Mouse (Mus musculus) liver, embryonic 12.5 days (tissue): ENCODE results near the gene Klc1. TPM values are rescaled to one million over a fixed set of nuclear protein-coding genes. Genes with fewer than 3 reads are reported as not detected.

Source experiments
- ATAC-seq: fragments of 200-750 bp; cut with Nextera tagmentation; 2 replicates; pipeline ENCODE4 v1.8.0; 2017; ENCODE audit warnings: moderate number of reproducible peaks, mild to moderate bottlenecking, moderate library complexity
- H3K27ac ChIP-seq: fragments of 300-500 bp; sonication (generic); 2 replicates; pipeline ENCODE4 v1.5.1; 2016; ENCODE audit warnings: mild to moderate bottlenecking
- H3K27me3 ChIP-seq: fragments of 300-500 bp; sonication (generic); replicated peaks from 2 replicates; pipeline ENCODE4 v1.6.1; 2016; ENCODE audit warnings: mild to moderate bottlenecking, moderate library complexity
- H3K36me3 ChIP-seq: fragments of 300-500 bp; sonication (generic); 2 replicates; pipeline ENCODE4 v1.6.1; 2016; ENCODE audit warnings: mild to moderate bottlenecking, moderate library complexity
- H3K4me1 ChIP-seq: fragments of 300-500 bp; sonication (generic); 2 replicates; pipeline ENCODE4 v1.6.1; 2016
- H3K4me2 ChIP-seq: fragments of 300-500 bp; sonication (generic); 2 replicates; pipeline ENCODE4 v1.6.1; 2016; ENCODE audit warnings: mild to moderate bottlenecking, moderate library complexity
- H3K4me3 ChIP-seq: fragments of 300-500 bp; sonication (generic); 2 replicates; pipeline ENCODE4 v1.5.1; 2016; ENCODE audit warnings: mild to moderate bottlenecking, moderate library complexity
- H3K9ac ChIP-seq: fragments of 300-500 bp; sonication (generic); 2 replicates; pipeline ENCODE4 v1.6.1; 2016; ENCODE audit warnings: mild to moderate bottlenecking, moderate library complexity
- H3K9me3 ChIP-seq: fragments of 300-500 bp; sonication (generic); replicated peaks from 2 replicates; pipeline ENCODE4 v1.6.1; 2016; ENCODE audit warnings: mild to moderate bottlenecking, moderate library complexity
- WGBS: fragments of 180-500 bp; shearing (Covaris S2); methylation state at CpG from one replicate; pipeline ENCODE4 v1.1.7; 2016; ENCODE audit not compliant: insufficient replicate concordance; 5-methylcytosine and 5-hydroxymethylcytosine counted together
- polyA plus RNA-seq: library from polyadenylated mRNA; unstranded; fragments of >200 nt; fragmentation: Nextera tagmentation; extraction: Ambion mirVana; gene quantifications from 2 replicates; pipeline ENCODE4 v1.2.1, GENCODE M21; 2016

The Klc1 gene
- polyA plus RNA-seq, 1 experiment from 2014 or later = 35.6 TPM

DNA sequence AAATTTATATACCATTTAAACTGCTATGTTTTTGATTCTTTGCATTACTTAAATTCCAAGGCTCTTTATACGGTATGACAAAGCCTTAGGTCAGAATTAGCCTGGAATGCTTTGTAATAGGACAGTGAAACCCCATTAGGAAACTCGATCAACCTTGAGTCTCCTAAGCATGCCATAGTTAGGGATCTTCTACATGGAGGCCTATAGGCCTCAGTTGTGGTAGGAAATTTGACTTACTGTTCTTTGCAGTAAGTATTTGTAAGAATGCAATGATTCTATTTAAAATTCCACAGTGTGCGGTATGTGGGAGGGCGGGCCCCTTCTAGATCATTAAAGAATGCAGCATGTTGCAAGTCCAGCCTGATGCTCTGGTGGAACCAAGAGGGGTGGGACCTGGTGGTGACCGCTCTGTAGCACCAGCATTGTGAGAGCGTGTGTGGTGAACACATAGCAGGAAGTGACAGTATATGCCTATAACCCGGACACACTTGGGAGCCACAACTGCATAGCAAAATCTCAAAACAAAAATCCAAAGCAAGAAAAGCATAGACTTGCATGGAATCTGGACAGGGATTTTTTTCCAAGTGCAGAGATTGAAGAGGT lies 1.8 kb downstream of the Klc1 start:
- Histone ChIP-seq H3K4me1 (peaks cover 58% of the 10 kb centered on the region), H3K27me3 (peaks cover 19% of the 10 kb centered on the region), H3K27ac (no peak overlapping the region), H3K4me2 (peak overlapping the region; percentile 99), H3K36me3 (peaks cover 20% of the 10 kb centered on the region), H3K9me3 (no peaks in the 10 kb centered on the region), H3K9ac (0 out of 2 replicates have a peak overlapping the region, but pooled peaks have one; percentile 88), H3K4me3 (peak overlapping the region; percentile 7; the same call in 1 of the 2 replicates)
- no peak for ATAC-seq
- 76% methylated on average over 7 of the region's 7 CpGs for WGBS

DNA sequence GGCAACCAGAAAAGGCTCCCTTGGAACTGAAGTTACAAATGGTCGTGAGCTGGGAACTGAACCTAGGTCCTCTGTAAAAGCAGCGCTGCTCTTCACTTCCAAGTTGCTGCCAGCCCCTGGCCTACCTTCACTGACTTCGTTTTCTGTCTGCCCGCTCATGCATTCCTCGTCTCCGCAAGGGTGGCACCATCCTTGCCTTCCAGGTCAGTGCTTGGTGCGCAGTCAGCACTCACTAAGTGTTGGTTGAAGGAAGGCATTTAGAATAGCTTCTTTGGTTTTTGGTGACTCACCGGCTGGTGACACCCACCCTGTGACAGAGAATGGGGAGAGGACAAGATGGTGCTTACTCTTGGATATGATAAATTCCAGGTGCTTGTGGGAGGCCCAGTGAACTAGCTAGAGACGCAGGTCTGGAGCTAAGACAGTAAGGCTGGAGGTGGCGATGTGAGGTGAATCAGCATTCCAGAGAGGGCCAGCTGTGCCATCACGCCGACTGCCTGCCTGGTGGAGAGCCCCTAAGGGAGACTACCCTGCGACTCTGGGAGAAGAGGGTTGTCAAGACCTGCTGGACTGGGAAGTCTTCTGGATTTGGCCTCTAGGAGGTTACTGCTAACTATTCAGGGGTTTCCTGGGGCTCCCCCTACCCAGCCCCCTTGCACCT lies 4.1 kb downstream of the Klc1 start:
- 89% methylated on average over 13 of the region's 13 CpGs for WGBS
- peaks cover 73% of the 10 kb centered on the region for H3K4me1 ChIP-seq
- peaks cover 20% of the 10 kb centered on the region for H3K36me3 ChIP-seq
- no peak overlapping the region for H3K4me2 ChIP-seq
- no peaks in the 10 kb centered on the region for H3K27me3 ChIP-seq
- no peak for ATAC-seq
- no peak overlapping the region for H3K9ac ChIP-seq
- no peak overlapping the region for H3K4me3 ChIP-seq
- H3K9me3 ChIP-seq = no peaks in the 10 kb centered on the region
- no peak overlapping the region for H3K27ac ChIP-seq

DNA sequence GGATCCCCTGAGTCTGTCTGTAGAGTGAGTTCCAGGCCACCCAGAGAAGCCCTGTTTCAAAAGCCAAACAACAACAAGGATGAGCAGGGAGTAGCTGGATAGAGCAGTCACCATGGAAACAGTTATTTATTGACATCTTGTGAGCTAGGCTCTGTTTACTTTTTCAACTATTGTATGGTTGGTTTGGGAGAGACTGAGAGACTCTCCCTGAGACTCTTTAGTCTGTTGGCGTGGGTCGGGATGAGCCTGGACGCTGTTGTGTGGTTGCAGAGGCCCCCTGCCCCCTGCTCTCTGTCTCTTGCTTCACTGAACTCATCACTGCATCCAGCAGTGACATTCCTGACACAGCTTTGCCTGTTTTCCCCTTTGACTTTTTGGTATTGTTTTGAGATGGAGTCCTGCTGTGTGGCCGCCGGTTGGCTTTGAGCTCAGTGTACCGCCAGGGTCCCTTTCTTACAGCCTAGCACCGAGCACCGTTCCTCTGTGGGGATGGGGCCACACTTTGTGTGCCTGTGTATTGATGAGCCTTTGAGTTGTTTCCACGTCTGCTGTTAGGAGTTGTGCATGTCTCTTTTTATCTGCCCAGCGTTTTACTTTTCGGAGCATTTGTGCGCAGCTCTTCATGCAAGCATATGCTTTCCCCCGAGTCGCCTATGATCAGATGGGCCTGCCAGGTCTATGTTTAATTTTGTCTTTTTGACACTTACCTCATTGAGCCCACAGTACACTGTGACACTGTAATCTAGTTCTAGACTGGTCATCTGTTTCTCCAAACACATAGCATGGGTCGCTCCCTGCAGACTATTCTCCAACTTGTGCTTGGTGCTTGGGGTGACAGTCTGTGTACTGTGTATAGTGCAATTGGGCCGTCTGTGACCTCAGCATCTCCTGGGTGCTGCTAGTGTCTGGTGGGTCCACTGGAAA lies 7.9 kb downstream of the Klc1 start:
- no peak overlapping the region for H3K9ac ChIP-seq
- H3K4me2 ChIP-seq = no peak overlapping the region
- no peaks in the 10 kb centered on the region for H3K27me3 ChIP-seq
- peaks cover 30% of the 10 kb centered on the region for H3K36me3 ChIP-seq
- peaks cover 57% of the 10 kb centered on the region for H3K4me1 ChIP-seq
- 77% methylated on average over 16 of the region's 16 CpGs for WGBS
- no peak for ATAC-seq
- H3K27ac ChIP-seq = no peak overlapping the region
- H3K4me3 ChIP-seq = no peak overlapping the region
- no peaks in the 10 kb centered on the region for H3K9me3 ChIP-seq

GRCm38 (mm10) chr12:111768322-111768928 lies 9.8 kb downstream of the Klc1 start:
- Histone ChIP-seq H3K9ac (no peak overlapping the region), H3K27ac (no peak overlapping the region), H3K27me3 (no peaks in the 10 kb centered on the region), H3K36me3 (peaks cover 33% of the 10 kb centered on the region), H3K9me3 (no peaks in the 10 kb centered on the region), H3K4me2 (no peak overlapping the region), H3K4me1 (peaks cover 39% of the 10 kb centered on the region), H3K4me3 (no peak overlapping the region)
- ATAC-seq = no peak
- 80% methylated on average over 10 of the region's 10 CpGs for WGBS

- Histone ChIP-seq H3K27ac (no peak overlapping the region), H3K9ac (no peak overlapping the region)
These were observed 10.7 kb downstream of the Klc1 start for GRCm38 (mm10) chr12:111769306-111769705.

GRCm38 (mm10) chr12:111769816-111770577 lies 11.3 kb downstream of the Klc1 start:
- no peak overlapping the region for H3K4me2 ChIP-seq
- no peak overlapping the region; the same call in 1 of the 2 replicates for H3K27ac ChIP-seq
- peaks cover 42% of the 10 kb centered on the region for H3K36me3 ChIP-seq
- no peak overlapping the region for H3K9ac ChIP-seq
- no peak for ATAC-seq
- H3K9me3 ChIP-seq = no peaks in the 10 kb centered on the region
- H3K4me3 ChIP-seq = no peak overlapping the region
- no peaks in the 10 kb centered on the region for H3K27me3 ChIP-seq
- 65% methylated on average over 8 of the region's 9 CpGs for WGBS
- peaks cover 37% of the 10 kb centered on the region; the same call in 1 of the 2 replicates for H3K4me1 ChIP-seq

More at GRCm38 (mm10) chr12:111769306-111769705, 10.7 kb downstream of the Klc1 start:
- Histone ChIP-seq H3K4me2 (no peak overlapping the region), H3K27me3 (no peaks in the 10 kb centered on the region), H3K36me3 (peaks cover 35% of the 10 kb centered on the region), H3K4me3 (no peak overlapping the region), H3K4me1 (peaks cover 37% of the 10 kb centered on the region; the same call in 1 of the 2 replicates), H3K9me3 (no peaks in the 10 kb centered on the region)
- ATAC-seq = no peak
- WGBS = 47% methylated on average over 10 of the region's 10 CpGs

DNA sequence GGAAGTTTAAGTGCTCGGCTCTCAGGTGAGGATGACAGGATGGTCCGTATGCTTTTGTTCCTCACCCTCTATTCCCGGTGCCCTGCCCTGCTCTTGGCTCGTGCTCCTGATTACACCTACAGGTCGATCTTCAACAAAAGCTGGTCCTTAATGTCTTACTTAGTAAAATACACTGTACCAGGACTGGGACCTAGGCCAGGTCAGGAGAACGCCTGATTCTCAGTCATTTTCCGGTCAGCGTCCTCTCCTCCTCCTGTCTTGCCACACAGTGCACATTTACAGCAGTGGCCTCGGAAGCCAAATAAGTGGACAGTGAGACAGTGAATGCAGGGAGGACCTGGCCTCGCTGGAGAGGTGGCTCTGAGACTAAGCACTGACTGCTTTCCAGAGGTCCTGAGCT lies 12.0 kb downstream of the Klc1 start:
- peaks cover 35% of the 10 kb centered on the region; the same call in 1 of the 2 replicates for H3K4me1 ChIP-seq
- no peak for ATAC-seq
- no peak overlapping the region for H3K4me2 ChIP-seq
- 85% methylated on average over 10 of the region's 10 CpGs for WGBS
- no peaks in the 10 kb centered on the region for H3K27me3 ChIP-seq
- H3K27ac ChIP-seq = 0 out of 2 replicates have a peak overlapping the region, but pooled peaks have one; percentile 8
- no peak overlapping the region for H3K9ac ChIP-seq
- H3K4me3 ChIP-seq = no peak overlapping the region
- H3K36me3 ChIP-seq = peaks cover 49% of the 10 kb centered on the region
- H3K9me3 ChIP-seq = no peaks in the 10 kb centered on the region

GRCm38 (mm10) chr12:111774156-111774555 lies 15.5 kb downstream of the Klc1 start:
- Histone ChIP-seq H3K27ac (no peak overlapping the region), H3K4me2 (no peak overlapping the region), H3K36me3 (peaks cover 75% of the 10 kb centered on the region), H3K9ac (no peak overlapping the region), H3K9me3 (peaks cover under 1% of the 10 kb centered on the region; the same call in 1 of the 2 replicates), H3K4me1 (peaks cover 6% of the 10 kb centered on the region; the same call in 1 of the 2 replicates), H3K4me3 (no peak overlapping the region), H3K27me3 (no peaks in the 10 kb centered on the region)
- 88% methylated on average over 16 of the region's 16 CpGs for WGBS
- ATAC-seq = no peak

DNA sequence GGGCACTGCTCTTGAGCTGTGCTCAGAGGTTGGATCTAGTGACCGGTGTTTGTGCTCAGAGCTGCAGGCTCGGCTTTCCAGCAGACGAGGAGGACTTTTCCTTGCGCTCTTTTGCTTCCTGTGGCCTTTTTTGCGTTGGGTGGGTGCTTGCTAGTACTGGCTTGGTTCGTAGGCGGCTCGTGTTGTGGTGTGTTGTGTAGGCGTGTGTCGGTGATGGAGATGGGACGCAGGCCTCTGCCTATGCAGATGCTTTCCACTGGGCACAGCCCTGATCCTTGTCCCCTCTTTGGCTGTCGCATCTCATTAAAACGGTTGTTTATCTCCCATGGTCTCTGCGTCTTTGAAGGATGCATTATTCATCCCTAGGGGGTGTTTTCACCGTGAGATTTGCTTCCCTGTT lies 16.2 kb downstream of the Klc1 start:
- no peak for ATAC-seq
- Histone ChIP-seq H3K4me2 (no peak overlapping the region), H3K9me3 (peaks cover 6% of the 10 kb centered on the region; the same call in 1 of the 2 replicates), H3K27me3 (no peaks in the 10 kb centered on the region), H3K4me1 (peaks cover under 1% of the 10 kb centered on the region; the same call in 1 of the 2 replicates), H3K9ac (no peak overlapping the region), H3K27ac (no peak overlapping the region), H3K36me3 (peaks cover 80% of the 10 kb centered on the region), H3K4me3 (no peak overlapping the region)
- WGBS = 83% methylated on average over 15 of the region's 15 CpGs

- Histone ChIP-seq H3K9ac (no peak overlapping the region), H3K27ac (no peak overlapping the region), H3K4me1 (no peaks in the 10 kb centered on the region), H3K27me3 (no peaks in the 10 kb centered on the region), H3K36me3 (peaks cover 100% of the 10 kb centered on the region), H3K4me2 (no peak overlapping the region), H3K9me3 (peaks cover 6% of the 10 kb centered on the region; the same call in 1 of the 2 replicates), H3K4me3 (no peak overlapping the region)
- ATAC-seq = 0 out of 2 replicates have a peak, but pooled peaks have one; percentile 28
- WGBS = 87% methylated on average over 13 of the region's 13 CpGs
These were observed 19.3 kb downstream of the Klc1 start for GRCm38 (mm10) chr12:111777919-111778318.

DNA sequence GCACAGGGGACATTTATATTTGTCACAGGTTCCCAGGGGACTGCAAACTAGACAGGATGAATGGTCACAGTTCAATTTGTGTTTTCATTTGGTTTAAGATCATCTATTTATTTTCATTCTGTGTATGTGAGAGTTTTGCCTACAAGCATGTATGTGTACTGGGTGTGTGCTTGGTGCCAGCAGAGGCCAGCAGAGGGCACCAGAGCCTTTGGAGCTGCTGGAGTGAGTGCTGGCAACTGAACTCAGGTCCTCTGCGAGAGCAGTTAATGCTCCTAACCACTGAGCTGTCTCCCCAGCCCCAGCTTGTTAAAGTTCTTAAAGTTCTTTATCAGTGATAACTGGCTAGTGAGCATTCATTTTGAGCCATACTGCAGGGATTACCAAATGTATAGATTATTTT lies 20.9 kb downstream of the Klc1 start:
- peaks cover under 1% of the 10 kb centered on the region; the same call in 1 of the 2 replicates for H3K4me1 ChIP-seq
- H3K4me3 ChIP-seq = no peak overlapping the region
- H3K9me3 ChIP-seq = peaks cover 6% of the 10 kb centered on the region; the same call in 1 of the 2 replicates
- no peak for ATAC-seq
- H3K27me3 ChIP-seq = no peaks in the 10 kb centered on the region
- peaks cover 98% of the 10 kb centered on the region for H3K36me3 ChIP-seq
- H3K4me2 ChIP-seq = no peak overlapping the region
- WGBS = 90% methylated on average over 1 of the region's 1 CpGs
- no peak overlapping the region for H3K9ac ChIP-seq
- no peak overlapping the region for H3K27ac ChIP-seq
